Mouse (Mus musculus) gastrocnemius, adult 8-10 months (tissue): ENCODE measurements around the gene Olfr272. TPM values are rescaled to one million over a fixed set of nuclear protein-coding genes. Genes with fewer than 3 reads are reported as not detected.

Experiments used
- DNase-seq, 2 experiments: peaks; one replicate each; pipeline ENCODE4 v3.0.0; 2022; ENCODE audit warnings: low spot score in 2 of 2
- total RNA-seq, 4 experiments: library from RNA; stranded (reverse); gene quantifications; 2 replicates each; pipeline ENCODE4 v1.2.4; 2022

Olfr272 gene
- not detected for total RNA-seq

DNA sequence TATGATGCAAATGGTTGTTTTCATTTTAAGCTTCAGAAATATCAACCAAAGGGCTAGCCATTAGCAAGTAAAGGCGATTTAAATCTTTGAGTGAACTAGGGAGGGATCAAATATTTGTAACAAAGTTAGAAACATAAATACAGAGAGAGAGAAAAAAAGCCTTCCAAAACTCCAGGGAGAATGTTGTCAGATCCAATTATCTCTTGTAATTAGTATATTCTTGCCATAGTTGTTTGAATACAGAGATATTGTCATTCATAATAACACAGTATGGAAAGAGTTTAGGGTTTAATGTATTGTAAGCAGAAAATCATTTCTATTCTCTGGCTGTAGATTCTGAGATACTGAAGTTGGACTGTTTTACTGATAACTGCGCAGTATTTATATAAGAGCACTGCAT is at the start of gene Olfr272:
Gene Olfr272, minus strand, starts transcription at position 101 of the 400 bp plus-strand sequence.
- DNase-seq = no peak

- DNase-seq = no peak
These were observed 45.3 kb upstream of the Olfr272 start, which contains the start of gene Olfr270 for GRCm38 (mm10) chr4:52964247-52964646. Gene Olfr270 (plus strand): TSS chr4:52964547.

DNA sequence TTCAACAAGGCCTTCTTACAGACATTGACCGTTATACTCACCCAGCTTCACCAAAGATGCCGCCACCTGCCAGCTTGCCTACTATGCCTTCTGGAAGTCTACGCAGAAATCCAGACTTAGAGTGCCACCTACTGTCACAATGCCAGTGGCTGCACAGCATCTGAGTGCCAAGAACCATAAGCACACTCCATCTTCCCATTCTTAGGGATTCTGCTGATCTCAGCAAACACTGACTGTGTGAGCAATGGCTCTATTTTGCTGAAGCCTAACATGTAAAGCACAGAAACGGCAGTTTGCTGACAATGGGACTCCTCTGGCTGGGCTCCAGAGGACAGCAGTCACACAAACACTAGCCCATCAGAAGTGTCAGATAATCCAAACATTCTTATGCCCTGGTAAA is 39.7 kb upstream of the Olfr272 start:
- no peak for DNase-seq

DNA sequence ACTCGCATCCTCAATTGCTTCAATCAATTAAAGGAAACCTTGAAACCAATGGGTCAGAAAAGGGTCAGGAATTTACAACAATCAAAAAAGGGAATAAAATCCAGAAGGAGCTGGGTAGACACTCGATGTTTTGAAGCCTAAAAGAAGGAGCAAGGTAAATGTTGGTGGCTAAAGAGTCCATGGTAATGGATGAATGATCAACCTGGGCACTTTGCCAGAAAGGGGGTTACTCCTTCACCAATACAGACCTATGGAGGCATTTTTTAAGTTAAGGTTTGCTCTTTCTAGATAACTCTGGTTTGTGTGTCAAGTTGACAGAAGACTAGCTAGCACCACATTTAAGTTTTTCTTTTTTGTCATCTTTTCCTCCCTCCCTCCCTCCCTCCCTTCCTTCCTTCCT is 30.0 kb upstream of the Olfr272 start:
- no peak for DNase-seq

DNA sequence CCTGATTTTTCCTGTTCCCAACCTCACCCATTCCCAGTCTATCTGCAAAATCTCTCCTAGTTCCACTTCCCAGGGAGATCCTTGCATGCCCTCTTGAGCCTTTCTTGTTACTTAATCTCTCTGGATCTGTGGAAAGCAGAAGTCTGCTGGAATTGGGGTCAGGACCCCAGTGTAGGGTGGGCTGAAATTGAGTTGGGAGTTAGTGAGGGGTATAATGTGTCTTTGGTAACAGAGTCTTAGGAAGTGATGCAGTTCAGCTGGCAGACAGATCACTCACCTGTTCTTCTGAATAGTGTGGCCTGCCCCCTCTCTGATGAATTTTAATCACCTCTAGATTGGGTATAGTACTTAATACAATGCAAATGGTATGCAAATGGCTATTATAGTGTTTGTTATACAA is 27.7 kb upstream of the Olfr272 start:
- DNase-seq = no peak

DNA sequence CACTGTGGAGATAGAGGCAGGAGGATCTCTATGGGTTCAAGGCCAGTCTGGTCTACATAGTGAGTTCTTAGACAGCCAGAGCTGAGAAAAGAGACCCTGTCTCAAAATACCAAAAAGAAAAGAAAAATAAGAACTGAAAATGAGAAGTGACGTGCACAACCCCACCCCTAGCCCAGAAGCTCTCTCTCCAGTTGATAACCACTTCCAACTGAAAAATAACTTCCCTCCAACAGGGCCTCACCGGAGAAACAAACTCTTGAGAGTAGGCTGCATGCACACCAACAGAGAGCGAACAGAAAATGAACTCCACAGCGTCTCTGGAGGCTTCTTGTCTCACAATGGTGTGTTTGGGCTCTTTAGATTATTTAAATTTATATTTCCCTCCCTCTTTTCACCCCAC is 11.5 kb upstream of the Olfr272 start:
- no peak for DNase-seq

DNA sequence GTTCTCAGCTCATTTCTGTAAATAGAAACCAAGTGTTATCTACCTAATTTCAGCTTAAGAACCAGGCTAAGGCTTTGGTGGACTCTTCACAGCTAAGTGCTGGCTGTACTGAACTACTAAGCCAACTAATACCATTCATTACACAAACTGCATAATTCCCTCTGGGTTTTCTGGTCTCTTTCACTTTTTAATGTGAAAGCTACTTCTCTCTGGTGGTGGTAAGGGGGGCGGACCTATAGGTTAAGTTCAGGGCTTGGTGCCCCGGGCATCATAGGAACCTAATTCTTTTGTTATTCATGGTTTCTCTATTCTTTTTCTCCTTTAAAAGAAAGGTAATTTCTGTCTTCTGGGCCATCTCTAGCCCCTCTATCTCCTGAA is 1.7 kb downstream of the Olfr272 start:
- DNase-seq = no peak

DNA sequence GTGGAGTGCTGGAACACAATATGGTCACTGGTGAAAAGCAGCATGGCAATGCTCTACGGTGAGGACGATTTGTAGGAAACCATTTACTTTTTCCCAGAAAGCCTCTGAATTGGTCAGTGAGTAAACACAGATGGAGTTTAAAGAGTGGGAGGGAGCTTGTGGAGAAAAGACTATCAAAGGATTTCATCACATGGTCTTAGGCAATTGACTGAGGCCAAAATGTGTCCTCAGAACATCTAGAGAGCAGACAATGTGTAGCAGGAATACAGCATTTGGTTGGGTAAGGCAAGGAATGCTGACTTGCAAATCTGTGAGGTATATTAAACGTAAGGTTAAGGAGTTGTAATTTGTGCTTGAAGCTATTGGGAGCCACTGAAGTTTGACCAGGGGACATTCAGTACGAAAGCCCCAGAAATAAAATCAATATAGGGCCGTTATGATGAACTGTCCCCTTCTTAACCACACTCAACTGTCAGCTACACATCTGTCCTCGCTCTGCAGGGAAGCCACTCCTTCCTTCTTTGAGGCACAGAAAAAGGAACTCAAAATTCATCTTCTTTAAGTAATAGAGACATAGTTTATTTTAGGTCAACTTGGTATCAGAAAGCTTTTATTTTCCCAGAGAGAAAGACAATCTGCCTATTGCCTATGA is 2.2 kb downstream of the Olfr272 start:
- DNase-seq = no peak

GRCm38 (mm10) chr4:52912409-52912808 is 6.6 kb downstream of the Olfr272 start:
- DNase-seq = no peak

GRCm38 (mm10) chr4:52909542-52909941 is 9.4 kb downstream of the Olfr272 start:
- no peak for DNase-seq

GRCm38 (mm10) chr4:52864156-52864555 is 54.8 kb downstream of the Olfr272 start:
- DNase-seq = no peak

Other genes with a start within 250 kb of the Olfr272 start
- gene Olfr275, start 104.6 kb downstream of the Olfr272 start, total RNA-seq = not detected
- not detected for gene Olfr273, start 59.9 kb downstream of the Olfr272 start, total RNA-seq
- gene Olfr270, start 45.4 kb upstream of the Olfr272 start, total RNA-seq = not detected
- gene Nipsnap3a, start 70.1 kb upstream of the Olfr272 start, total RNA-seq = not detected
- 1 to 10 TPM; 1.3 to 2.0 (median 1.8) TPM for gene Nipsnap3b, start 92.7 kb upstream of the Olfr272 start, total RNA-seq
- gene Abca1, start 240.7 kb upstream of the Olfr272 start, total RNA-seq = 1 to 10 TPM; 5.0 to 7.6 (median 7.4) TPM